Mouse (Mus musculus): Measurements from ENCODE around the gene Aldh1a3.

The Aldh1a3 gene

GRCm38 (mm10) chr7:66427437-66428161, at the start of gene Aldh1a3:
Aldh1a3 (minus strand) TSS chr7:66427517.
- peak; percentile 67 for DNase-seq (ENCODE audit: low spot score)

DNA sequence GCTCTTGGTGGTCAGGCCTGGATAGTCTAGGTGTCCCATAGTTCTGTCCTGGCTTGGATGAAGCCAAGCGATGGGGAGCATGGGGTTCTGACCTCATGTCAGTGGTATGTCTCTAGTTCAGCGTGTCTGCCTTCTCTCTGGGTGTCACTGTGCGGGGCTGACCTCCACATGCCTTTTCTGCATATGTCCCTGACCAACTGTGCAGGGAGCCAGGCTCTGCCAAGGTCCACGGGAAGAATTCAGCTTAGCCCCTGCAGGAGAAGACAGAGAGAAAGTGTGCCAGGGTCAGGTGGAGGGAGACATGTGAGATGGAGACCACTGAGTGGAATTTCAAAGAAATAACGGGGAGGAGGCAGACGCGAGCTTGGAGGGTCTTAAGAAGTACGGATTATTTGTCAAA, 49.0 kb upstream of the Aldh1a3 start:
- DNase-seq (ENCODE audit: low spot score): no peak

DNA sequence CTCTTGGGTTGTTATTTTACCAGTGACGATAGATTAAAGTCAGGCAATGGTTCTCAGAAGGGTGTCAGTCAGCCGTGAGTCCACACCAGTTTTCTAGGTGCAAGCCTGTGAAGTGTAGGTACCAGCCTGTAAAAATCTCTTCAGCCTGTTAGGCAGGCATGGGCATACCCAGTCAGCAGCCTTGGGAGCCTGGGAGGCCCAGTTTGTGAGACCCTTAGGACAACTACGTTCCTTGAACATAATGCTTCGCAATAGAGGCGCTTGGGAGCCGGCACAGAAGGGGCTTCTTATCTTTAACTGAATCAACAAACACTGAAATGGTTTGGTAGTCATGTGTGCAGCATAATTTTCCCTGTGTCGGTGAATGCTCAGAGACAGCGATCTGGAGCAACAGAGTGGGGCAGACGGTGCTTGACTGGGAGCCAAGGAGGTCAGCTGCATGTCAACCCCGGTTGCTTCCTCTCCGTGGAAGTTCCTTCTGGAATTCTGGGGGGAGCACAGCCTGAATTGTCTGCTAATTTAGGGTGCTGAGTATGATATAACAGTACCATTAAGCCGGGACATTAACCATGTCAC, 44.4 kb upstream of the Aldh1a3 start:
- DNase-seq (ENCODE audit: low spot score): no peak

DNA sequence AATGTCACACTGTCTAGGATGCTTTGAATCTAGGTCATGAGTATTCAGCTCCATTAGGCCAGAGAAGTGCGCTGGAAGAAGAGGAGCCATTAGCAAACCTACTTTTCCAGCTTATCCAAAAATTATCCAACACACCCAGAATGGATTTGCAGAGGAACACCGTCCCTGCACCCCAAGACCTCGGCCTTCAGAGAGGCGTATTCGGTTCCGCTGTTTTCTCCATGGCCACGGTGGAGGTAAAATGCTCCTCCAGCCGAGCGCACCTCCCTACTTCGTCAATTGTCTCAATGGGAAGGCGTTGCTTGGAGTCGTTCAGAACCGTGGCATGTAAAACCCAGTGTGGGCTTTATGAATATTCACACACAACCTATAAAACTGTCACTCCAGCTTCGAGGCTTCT, 39.3 kb upstream of the Aldh1a3 start:
- no peak for DNase-seq (ENCODE audit: low spot score)

GRCm38 (mm10) chr7:66465241-66465640, 37.9 kb upstream of the Aldh1a3 start:
- DNase-seq (ENCODE audit: low spot score): no peak

DNA sequence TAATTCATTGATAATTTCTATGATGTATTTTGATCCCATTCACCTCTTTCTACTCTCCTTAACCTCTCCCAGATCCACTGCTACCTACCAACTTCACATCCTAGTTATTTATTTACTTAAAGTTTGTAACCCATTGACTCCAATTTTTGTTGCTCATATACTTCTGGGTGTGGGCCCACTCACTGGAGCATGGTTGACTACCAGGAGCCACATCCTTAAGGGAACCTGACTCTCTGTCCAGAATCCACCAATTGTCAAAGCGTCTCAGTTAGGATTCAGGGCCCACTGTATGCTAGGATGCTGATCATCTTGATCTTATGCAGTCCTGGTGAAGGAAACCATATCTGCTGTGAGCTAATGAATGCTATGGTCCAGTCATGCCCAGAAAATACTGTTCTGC, 35.8 kb upstream of the Aldh1a3 start:
- DNase-seq (ENCODE audit: low spot score): no peak

- peak; percentile 66 for DNase-seq (ENCODE audit: low spot score)
Observed at GRCm38 (mm10) chr7:66451622-66452295, 24.4 kb upstream of the Aldh1a3 start.

- peak; percentile 85 for DNase-seq (ENCODE audit: low spot score)
Observed at GRCm38 (mm10) chr7:66449971-66450752, 22.8 kb upstream of the Aldh1a3 start.

GRCm38 (mm10) chr7:66448786-66449540, 21.6 kb upstream of the Aldh1a3 start:
- no peak for DNase-seq (ENCODE audit: low spot score)

DNA sequence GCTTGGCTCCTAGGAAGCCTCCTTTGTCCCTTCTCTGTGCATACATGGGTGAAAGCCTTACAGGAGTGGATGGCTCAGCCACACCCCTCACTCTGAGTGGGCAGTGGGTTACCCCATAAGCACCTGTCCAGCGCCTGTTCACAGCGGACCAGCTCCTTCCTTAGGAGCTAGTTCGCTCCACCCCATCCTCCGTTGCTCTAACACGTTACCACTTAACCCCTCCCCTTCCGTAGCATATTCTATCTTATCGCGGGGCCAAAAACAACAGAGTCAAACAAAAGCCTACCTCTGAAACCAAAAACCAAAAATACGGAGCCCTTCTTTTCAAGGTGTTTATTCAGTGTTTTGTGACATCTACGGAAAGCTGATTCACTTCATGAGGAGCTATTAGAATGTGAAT, 21.0 kb upstream of the Aldh1a3 start:
- no peak for DNase-seq (ENCODE audit: low spot score)

GRCm38 (mm10) chr7:66446860-66447259, 19.5 kb upstream of the Aldh1a3 start:
- no peak for DNase-seq (ENCODE audit: low spot score)

- no peak for DNase-seq (ENCODE audit: low spot score)
Observed at GRCm38 (mm10) chr7:66445117-66445905, 18.0 kb upstream of the Aldh1a3 start.

DNA sequence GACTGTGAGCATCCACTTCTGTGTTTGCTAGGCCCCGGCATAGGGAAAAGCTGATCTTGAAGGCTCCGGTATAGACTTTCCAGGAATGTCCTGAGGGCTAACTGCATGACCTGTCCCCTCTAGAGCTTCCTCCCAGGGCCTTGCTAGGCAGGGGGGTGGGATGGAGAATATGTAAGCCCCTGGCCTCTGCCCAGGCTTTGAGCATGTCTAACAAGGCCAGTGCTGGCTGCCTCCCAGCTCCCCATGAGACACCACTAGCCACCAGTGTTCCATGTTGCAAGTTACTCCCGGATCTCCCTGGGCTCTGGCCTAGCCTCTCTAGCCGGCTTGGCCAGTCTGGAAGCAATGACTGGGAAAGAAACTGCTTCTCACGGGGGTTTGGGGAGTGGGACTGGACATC, 17.4 kb upstream of the Aldh1a3 start:
- no peak for DNase-seq (ENCODE audit: low spot score)

DNA sequence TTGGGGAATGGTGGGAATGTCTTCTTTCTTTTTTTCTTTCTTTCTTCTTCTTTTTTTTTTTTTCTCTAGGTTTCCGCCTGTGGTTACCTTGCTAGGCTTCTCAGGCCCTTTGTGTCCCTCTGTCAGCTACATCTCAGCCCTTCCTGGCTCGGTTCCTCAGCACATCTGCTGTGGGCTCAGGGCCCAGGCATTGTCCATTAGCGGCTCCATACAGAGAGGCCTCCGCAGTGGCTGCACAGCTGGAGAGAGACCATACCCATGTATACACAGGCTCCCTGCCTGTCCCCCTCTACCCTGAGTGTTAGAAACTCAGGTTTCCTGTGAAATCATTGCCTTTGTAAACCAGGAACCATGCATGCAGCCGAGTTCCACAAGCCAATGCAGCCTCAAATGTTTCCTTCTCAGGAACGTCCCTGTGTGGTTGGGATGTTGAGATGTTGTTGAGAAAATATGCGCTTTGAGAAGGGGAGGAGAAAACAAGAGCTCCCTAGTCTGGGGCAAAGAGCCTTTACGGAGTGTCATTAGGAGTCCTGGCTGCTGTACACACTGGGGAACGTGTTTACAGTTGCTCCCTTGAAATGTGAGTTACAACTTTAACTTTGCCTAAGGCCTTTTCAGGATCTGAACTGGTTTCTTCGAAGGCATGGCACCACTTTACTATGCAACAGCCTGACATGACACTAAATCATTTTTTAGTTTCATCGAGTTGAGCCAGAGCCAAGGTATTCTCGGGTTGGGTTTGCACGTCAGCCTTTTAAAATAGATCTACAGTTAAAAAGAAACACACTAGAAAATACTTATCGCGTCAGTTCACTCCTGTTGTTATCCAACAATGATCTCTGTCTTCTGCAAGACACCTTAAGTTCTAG, 15.4 kb upstream of the Aldh1a3 start:
- DNase-seq (ENCODE audit: low spot score): no peak

GRCm38 (mm10) chr7:66438787-66439669, 11.7 kb upstream of the Aldh1a3 start:
- DNase-seq (ENCODE audit: low spot score): no peak

- peak; percentile 81 for DNase-seq (ENCODE audit: low spot score)
Observed at GRCm38 (mm10) chr7:66434453-66434935, 7.2 kb upstream of the Aldh1a3 start.

GRCm38 (mm10) chr7:66427053-66427436, 272 bp downstream of the Aldh1a3 start:
- no peak for DNase-seq (ENCODE audit: low spot score)

DNA sequence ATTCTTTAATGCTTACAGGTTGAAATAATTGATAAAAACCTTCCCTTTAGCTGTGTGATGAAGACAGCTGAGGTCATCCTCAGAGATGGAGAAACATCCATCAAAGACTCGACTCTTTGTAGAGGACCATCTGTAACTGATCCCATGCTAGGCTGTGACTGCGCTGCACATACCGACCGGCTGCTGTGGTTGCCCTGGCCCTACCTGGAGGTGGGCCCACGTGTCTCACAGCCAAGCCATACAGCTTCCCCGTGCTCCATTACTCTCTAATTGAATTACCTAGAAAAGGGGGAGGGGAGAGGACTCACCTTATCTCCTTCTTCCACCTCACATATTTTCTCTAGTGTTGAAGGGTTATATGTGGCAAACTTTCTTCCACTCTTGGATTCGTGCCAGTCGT, 5.4 kb downstream of the Aldh1a3 start:
- no peak for DNase-seq (ENCODE audit: low spot score)

- DNase-seq (ENCODE audit: low spot score): no peak
Observed at GRCm38 (mm10) chr7:66418981-66419380, 8.3 kb downstream of the Aldh1a3 start.

Measured in embryo, embryonic 10 days (tissue).